Mouse (Mus musculus) heart, postnatal 4 days (tissue): ENCODE data around the gene Mtmr11. TPM values are rescaled to one million over a fixed set of nuclear protein-coding genes. Genes with fewer than 3 reads are reported as not detected.
"Not testable (repeated sequence)": the region's sequence is repeated elsewhere in the genome, so short reads cannot be mapped to it uniquely, and the experiment has no call there.

Experiments
- DNase-seq: peaks from one replicate; pipeline ENCODE4 v3.0.0; 2021
- total RNA-seq, 2 experiments: library from RNA; stranded (reverse); gene quantifications; 2 replicates each; pipeline ENCODE4 v1.2.3; 2021

The Mtmr11 gene
- total RNA-seq, 2 experiments from 2014 or later: 4.2 to 4.6 TPM

- DNase-seq: peak; percentile 86
Measured at GRCm38 (mm10) chr3:96172197-96173178, 10.7 kb downstream of the Mtmr11 start, which contains the start of gene Sf3b4. TSS of gene Sf3b4 (plus strand) at chr3:96172332.

GRCm38 (mm10) chr3:96173185-96173584 is 11.4 kb downstream of the Mtmr11 start:
- DNase-seq: no peak

GRCm38 (mm10) chr3:96174042-96174441 is 12.2 kb downstream of the Mtmr11 start:
- DNase-seq: not testable (repeated sequence)

- DNase-seq: no peak
Measured at GRCm38 (mm10) chr3:96175251-96175650, 13.4 kb downstream of the Mtmr11 start.

GRCm38 (mm10) chr3:96178427-96178826 is 16.6 kb downstream of the Mtmr11 start:
- DNase-seq: no peak

- no peak for DNase-seq
Measured at GRCm38 (mm10) chr3:96178902-96179301, 17.1 kb downstream of the Mtmr11 start.

- DNase-seq: peak; percentile 65
Measured at GRCm38 (mm10) chr3:96179531-96179930, 17.7 kb downstream of the Mtmr11 start.

- DNase-seq: peak; percentile 70
Measured at GRCm38 (mm10) chr3:96180727-96181477, 19.1 kb downstream of the Mtmr11 start, which contains the start of gene Sv2a. TSS of gene Sv2a (plus strand) at chr3:96181151.

GRCm38 (mm10) chr3:96181510-96182381 is 19.9 kb downstream of the Mtmr11 start:
- DNase-seq: no peak

GRCm38 (mm10) chr3:96182382-96182776 is 20.6 kb downstream of the Mtmr11 start:
- DNase-seq: no peak

- DNase-seq: peak; percentile 29
Measured at GRCm38 (mm10) chr3:96192977-96193376, 31.2 kb downstream of the Mtmr11 start.

GRCm38 (mm10) chr3:96194966-96195365 is 33.2 kb downstream of the Mtmr11 start:
- DNase-seq: no peak

- DNase-seq: no peak
Measured at GRCm38 (mm10) chr3:96195616-96196313, 34.0 kb downstream of the Mtmr11 start.

- no peak for DNase-seq
Measured at GRCm38 (mm10) chr3:96196437-96197128, 34.8 kb downstream of the Mtmr11 start.

- peak; percentile 86 for DNase-seq
Measured at GRCm38 (mm10) chr3:96197129-96197749, 35.4 kb downstream of the Mtmr11 start.

- no peak for DNase-seq
Measured at GRCm38 (mm10) chr3:96198181-96198580, 36.4 kb downstream of the Mtmr11 start.

- DNase-seq: not testable (repeated sequence)
Measured at GRCm38 (mm10) chr3:96198601-96199251, 36.9 kb downstream of the Mtmr11 start.

- no peak for DNase-seq
Measured at GRCm38 (mm10) chr3:96199731-96200130, 37.9 kb downstream of the Mtmr11 start.

GRCm38 (mm10) chr3:96207819-96208218 is 46.0 kb downstream of the Mtmr11 start:
- no peak for DNase-seq

- peak; percentile 43 for DNase-seq
Measured at GRCm38 (mm10) chr3:96209242-96209641, 47.4 kb downstream of the Mtmr11 start.
